Mouse (Mus musculus) A20 (cell line): Measurements from ENCODE around the gene Zfp13.

Source experiments
- DNase-seq: peaks from one replicate; pipeline ENCODE4 v3.0.0-alpha.2; 2011; ENCODE audit warnings: low read depth, low spot score

The Zfp13 gene

GRCm38 (mm10) chr17:23550188-23550791, 49.0 kb downstream of the Zfp13 start:
- peak; percentile 95 for DNase-seq

- peak; percentile 75 for DNase-seq
Measured at GRCm38 (mm10) chr17:23549441-23549840, 49.8 kb downstream of the Zfp13 start.

GRCm38 (mm10) chr17:23548615-23549014, 50.7 kb downstream of the Zfp13 start:
- peak; percentile 95 for DNase-seq

GRCm38 (mm10) chr17:23547681-23548443, 51.4 kb downstream of the Zfp13 start:
- DNase-seq = peak; percentile 65

- DNase-seq = peak; percentile 92
Measured at GRCm38 (mm10) chr17:23546702-23547505, 52.4 kb downstream of the Zfp13 start.

DNA sequence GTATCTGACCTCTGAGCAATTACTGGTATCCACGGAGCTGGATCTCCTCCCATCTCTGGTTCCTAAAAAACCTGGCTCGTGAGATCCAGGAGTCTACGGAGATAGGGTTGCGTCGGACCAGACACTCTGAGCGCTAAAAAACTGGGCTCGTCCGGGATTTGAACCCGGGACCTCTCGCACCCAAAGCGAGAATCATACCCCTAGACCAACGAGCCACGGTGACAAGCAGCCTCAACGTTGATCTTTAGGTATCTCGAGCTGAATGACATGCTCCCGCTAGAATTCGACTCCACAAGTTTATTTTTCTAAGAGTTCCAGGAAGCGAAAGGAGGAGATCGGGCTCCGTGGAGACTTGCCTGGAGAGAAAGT, 53.0 kb downstream of the Zfp13 start:
- DNase-seq = peak; percentile 88

GRCm38 (mm10) chr17:23545841-23546240, 53.4 kb downstream of the Zfp13 start:
- DNase-seq = no peak

GRCm38 (mm10) chr17:23544766-23545165, 54.5 kb downstream of the Zfp13 start:
- DNase-seq = no peak

GRCm38 (mm10) chr17:23543983-23544382, 55.3 kb downstream of the Zfp13 start:
- no peak for DNase-seq

- DNase-seq = no peak
Measured at GRCm38 (mm10) chr17:23543325-23543724, 56.0 kb downstream of the Zfp13 start.

DNA sequence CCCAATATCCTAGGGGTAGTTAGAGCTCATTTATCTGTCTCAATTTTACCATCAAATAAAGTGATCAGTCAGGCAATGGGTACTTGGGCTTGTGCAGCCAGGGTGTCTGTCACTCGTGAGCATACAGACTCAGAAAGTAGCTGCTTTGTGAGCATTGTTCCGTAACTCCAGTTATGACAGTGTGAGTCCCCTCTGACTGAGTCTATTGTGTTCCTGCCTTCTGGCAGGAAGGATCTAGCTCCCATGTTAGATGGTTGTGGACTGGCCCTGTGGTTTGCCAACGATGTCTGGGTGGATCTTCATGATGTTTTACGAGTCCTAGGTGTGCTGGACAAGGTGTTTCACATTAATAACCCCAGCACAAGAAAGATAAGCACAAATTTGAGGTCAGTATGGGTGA, 56.5 kb downstream of the Zfp13 start:
- no peak for DNase-seq

DNA sequence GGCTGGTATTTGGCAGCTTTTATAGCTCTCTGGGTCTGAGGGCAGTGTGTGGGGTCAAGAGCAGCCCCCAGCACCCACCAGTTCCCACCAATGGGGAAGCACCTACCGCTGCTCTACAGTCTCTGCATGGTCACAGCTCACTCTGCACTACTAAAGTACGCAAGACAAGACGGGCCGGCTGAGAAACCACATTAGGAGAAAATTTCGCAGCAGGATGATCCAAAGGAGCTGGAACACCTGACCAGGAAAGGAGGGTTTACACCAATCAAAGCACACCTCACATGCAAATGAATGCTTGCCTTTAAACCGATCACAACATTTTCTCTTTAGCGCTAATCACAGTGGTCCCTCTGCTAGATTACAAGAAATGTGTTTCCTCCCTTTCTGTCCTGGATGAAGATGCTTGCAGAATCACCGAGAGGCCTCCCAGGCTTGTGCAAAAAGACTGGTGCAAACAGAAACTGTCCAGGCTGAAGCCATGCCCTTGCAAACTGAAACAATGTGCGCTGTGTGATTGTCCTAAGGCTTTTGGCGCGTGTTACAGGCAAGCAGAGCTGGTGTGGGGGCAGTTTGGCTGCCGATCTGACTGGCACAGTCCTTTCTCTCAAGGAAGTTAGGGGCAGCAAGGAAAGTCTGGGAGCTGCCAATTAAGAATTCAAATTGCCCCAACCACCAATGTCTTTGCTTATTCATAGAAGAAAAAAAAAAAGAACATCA, 57.1 kb downstream of the Zfp13 start:
- DNase-seq = peak; percentile 43

DNA sequence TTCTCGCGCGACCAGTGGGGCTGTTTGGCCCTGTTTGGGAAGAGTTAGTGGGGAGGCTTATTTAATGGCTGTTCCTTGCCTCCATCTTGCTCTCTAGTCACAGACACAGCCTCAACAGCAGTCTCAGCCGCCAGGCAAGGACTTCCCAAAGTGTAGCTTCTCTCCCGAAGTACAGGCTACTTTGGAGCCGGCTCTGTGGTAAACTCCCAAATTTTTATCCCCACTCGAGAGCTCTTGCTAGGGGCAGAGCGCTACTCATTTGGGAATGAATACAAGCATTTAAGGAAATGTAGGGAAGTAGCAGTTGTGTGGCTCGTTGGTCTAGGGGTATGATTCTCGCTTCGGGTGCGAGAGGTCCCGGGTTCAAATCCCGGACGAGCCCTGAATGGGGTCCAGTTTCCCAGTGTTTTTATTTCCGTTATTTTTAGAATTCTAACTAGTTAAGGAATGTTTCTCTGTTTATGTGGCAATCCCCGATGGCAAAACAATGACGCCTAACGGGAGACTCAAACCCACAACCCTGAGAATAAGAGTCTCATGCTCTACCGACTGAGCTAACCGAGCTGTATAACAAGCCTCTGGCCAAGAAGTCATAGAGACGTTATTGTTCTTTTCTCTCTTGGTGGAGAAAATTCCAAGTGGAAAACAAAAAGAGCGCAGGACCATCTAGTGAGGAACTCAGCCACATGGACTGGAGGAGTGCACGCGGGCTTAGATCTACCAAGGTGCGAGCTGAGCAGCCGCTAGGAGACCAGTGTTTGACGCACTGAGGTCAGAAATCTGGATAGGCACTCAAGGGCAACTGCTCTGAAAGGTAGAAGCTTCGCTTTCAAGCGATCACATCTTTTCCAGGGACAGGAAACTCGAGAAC, 58.4 kb downstream of the Zfp13 start:
- DNase-seq = no peak

GRCm38 (mm10) chr17:23540106-23540505, 59.2 kb downstream of the Zfp13 start:
- DNase-seq = no peak

- DNase-seq = no peak
Measured at GRCm38 (mm10) chr17:23539608-23540007, 59.7 kb downstream of the Zfp13 start.

- DNase-seq = no peak
Measured at GRCm38 (mm10) chr17:23538299-23539015, 60.8 kb downstream of the Zfp13 start.

GRCm38 (mm10) chr17:23537554-23538255, 61.6 kb downstream of the Zfp13 start:
- DNase-seq = no peak

DNA sequence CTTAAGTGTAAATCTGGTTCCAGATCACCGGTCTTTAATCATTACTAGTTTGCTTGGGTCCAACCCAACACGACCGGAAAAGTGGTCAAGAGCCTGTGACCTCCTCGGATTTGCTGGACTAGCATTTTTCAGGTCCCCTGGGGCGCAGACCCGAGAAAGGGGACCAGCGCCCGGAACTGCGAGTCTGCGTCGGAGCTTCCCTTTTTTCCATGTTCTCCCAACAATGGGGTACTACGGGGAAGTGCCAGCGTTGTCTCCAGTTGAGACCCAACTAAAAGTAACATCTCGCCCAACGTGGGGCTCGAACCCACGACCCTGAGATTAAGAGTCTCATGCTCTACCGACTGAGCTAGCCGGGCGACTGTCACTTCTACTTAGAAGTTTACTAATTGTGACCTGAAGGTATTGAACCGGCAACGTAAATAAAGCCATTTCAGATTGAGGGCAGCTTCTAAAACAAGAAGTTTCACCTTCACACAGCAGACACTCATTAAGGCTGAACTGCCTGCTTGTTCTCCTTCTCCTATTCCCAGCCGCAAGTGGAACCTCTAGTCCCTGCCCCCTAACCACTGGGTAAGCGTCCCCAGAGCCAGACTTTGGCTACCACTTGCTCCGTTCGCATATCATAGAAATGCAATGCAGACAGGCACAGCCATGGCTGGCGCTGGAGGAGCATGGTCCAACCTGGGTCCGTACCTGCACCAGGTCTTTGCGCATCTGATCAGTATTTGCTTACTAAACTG, 64.1 kb downstream of the Zfp13 start:
- DNase-seq = peak; percentile 67
